Mouse (Mus musculus): ENCODE data around the gene Zbtb5.
"Not testable (repeated sequence)": the region's sequence is repeated elsewhere in the genome, so short reads cannot be mapped to it uniquely, and the experiment has no call there.

The Zbtb5 gene

GRCm38 (mm10) chr4:45010806-45011415 is 1.3 kb downstream of the Zbtb5 start:
- DNase-seq = peak; percentile 66

- DNase-seq = peak; percentile 65
These were observed 6.8 kb downstream of the Zbtb5 start for GRCm38 (mm10) chr4:45005452-45005851.

GRCm38 (mm10) chr4:45000001-45000400 is 12.2 kb downstream of the Zbtb5 start:
- DNase-seq = no peak

- no peak for DNase-seq
These were observed 14.1 kb downstream of the Zbtb5 start for GRCm38 (mm10) chr4:44998071-44998470.

- no peak for DNase-seq
These were observed 17.4 kb downstream of the Zbtb5 start for GRCm38 (mm10) chr4:44994776-44995175.

- DNase-seq = no peak
These were observed 18.4 kb downstream of the Zbtb5 start for GRCm38 (mm10) chr4:44993847-44994246.

- DNase-seq = not testable (repeated sequence)
These were observed 19.0 kb downstream of the Zbtb5 start for GRCm38 (mm10) chr4:44993179-44993578.

- DNase-seq = not testable (repeated sequence)
These were observed 19.9 kb downstream of the Zbtb5 start for GRCm38 (mm10) chr4:44992330-44992729.

GRCm38 (mm10) chr4:44990560-44990959 is 21.7 kb downstream of the Zbtb5 start:
- DNase-seq = no peak

- peak; percentile 27 for DNase-seq
These were observed 29.0 kb downstream of the Zbtb5 start for GRCm38 (mm10) chr4:44983131-44983740.

- peak; percentile 52 for DNase-seq
These were observed 29.6 kb downstream of the Zbtb5 start for GRCm38 (mm10) chr4:44982440-44983130.

- DNase-seq = peak; percentile 81
These were observed 30.3 kb downstream of the Zbtb5 start for GRCm38 (mm10) chr4:44981974-44982287.

GRCm38 (mm10) chr4:44981280-44981973 is 30.8 kb downstream of the Zbtb5 start, which contains the start of gene Grhpr:
Grhpr (plus strand) TSS chr4:44981395.
- DNase-seq = peak; percentile 89

GRCm38 (mm10) chr4:44979794-44980338 is 32.3 kb downstream of the Zbtb5 start:
- peak; percentile 86 for DNase-seq

- DNase-seq = no peak
These were observed 34.0 kb downstream of the Zbtb5 start for GRCm38 (mm10) chr4:44978175-44978574.

- no peak for DNase-seq
These were observed 35.1 kb downstream of the Zbtb5 start for GRCm38 (mm10) chr4:44976921-44977710.

GRCm38 (mm10) chr4:44976026-44976615 is 36.1 kb downstream of the Zbtb5 start:
- DNase-seq = peak; percentile 37

GRCm38 (mm10) chr4:44974331-44974730 is 37.9 kb downstream of the Zbtb5 start:
- peak; percentile 78 for DNase-seq

GRCm38 (mm10) chr4:44973871-44974270 is 38.3 kb downstream of the Zbtb5 start:
- no peak for DNase-seq

- DNase-seq = peak; percentile 95
These were observed 38.8 kb downstream of the Zbtb5 start for GRCm38 (mm10) chr4:44973450-44973849.

- DNase-seq = peak; percentile 76
These were observed 41.6 kb downstream of the Zbtb5 start for GRCm38 (mm10) chr4:44970612-44971110.

- no peak for DNase-seq
These were observed 42.2 kb downstream of the Zbtb5 start for GRCm38 (mm10) chr4:44970056-44970455.

Data from kidney, adult 9 months (tissue).